Mouse (Mus musculus): ENCODE data around the gene Aak1.
"Not testable (repeated sequence)": the region's sequence is repeated elsewhere in the genome, so short reads cannot be mapped to it uniquely, and the experiment has no call there.

Gene Aak1

GRCm38 (mm10) chr6:86839089-86839488 lies 10.2 kb upstream of the Aak1 start:
- DNase-seq (ENCODE audit: low spot score in 2 of 2), result no peak

GRCm38 (mm10) chr6:86841949-86842348 lies 7.4 kb upstream of the Aak1 start:
- no peak for DNase-seq (ENCODE audit: low spot score in 2 of 2)

DNA sequence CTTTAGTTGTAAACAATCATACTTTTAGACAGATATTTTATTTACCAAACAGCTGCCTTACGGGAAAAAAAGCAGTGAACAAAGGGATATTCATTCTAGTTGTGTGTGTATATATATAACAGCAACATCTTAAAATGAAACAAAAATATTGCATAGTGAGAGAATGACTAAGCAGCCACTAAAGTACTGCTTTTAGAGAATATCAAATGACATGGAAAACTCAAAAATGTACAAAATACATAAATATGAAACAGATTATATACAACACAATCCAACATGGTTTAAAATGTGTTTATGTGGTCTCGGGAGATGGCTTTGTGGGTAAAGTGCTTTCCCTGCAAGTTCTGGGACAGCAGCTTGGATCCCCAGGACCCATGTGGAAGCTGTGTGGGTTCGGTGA lies 5.7 kb upstream of the Aak1 start:
- no peak for DNase-seq (ENCODE audit: low spot score in 2 of 2)

- no peak for DNase-seq (ENCODE audit: low spot score in 2 of 2)
Observed at GRCm38 (mm10) chr6:86846467-86846866, 2.9 kb upstream of the Aak1 start.

GRCm38 (mm10) chr6:86847816-86848215 lies 1.5 kb upstream of the Aak1 start:
- no peak for DNase-seq (ENCODE audit: low spot score in 2 of 2)

- DNase-seq (ENCODE audit: low spot score in 2 of 2), result no peak
Observed at GRCm38 (mm10) chr6:86848580-86848914, 770 bp upstream of the Aak1 start.

DNA sequence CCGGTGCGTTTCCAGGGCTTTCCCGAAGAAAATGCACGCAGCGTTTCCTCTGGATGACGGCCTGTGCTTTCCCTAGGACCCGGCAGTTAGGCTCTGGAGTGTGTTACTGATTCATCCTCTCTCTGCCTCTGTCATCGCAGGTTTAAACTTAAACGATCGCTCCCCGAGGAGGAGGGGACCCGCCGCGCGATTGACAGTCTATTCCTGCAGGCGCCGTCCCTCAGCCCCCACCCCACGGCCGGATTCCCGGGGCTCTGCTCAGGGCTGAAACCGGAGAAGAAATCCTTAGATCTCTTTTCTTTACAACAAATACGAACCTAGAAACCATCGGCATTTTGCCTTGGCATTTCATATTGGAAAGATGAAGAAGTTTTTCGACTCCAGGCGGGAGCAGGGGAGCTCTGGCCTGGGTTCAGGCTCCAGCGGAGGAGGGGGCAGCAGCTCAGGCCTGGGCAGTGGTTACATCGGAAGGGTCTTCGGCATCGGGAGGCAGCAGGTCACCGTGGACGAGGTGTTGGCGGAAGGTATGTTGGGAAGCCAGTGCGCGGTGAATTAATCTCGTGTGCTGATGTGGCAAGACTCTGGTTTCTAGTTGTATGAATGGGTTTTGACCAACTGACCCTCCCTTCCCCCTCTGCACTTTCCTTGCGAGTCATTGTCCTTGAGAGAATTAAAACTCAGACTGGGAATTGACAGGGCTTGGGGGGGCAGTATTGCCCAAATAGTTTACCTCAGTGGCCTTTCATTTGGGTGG lies 552 bp downstream of the Aak1 start:
- peak; percentile 74 to 79 for DNase-seq (ENCODE audit: low spot score in 2 of 2)

GRCm38 (mm10) chr6:86850588-86850987 lies 1.3 kb downstream of the Aak1 start:
- no peak for DNase-seq (ENCODE audit: low spot score in 2 of 2)

DNA sequence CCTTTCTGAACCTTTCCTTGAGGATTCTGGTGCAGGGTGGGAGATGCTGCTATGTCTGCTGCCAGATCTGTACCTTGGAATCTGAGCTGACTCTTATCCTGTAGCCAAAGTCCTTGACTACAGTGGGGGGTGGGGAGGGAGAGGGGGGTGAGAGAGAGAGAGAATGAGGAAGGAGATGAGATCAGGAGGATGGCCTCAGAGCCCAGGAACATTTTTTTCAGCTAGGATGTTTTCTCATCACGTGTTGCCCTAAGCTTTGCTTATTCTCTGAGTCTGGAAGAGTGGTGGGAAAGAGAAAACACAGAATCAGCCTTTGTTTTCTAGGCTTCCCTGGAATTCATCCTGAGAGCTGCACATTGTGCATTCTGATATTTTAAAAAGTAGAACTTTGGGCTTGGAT lies 2.2 kb downstream of the Aak1 start:
- DNase-seq (ENCODE audit: low spot score in 2 of 2), result no peak

GRCm38 (mm10) chr6:86853928-86854327 lies 4.6 kb downstream of the Aak1 start:
- no peak for DNase-seq (ENCODE audit: low spot score in 2 of 2)

- DNase-seq (ENCODE audit: low spot score in 2 of 2), result no peak
Observed at GRCm38 (mm10) chr6:86854941-86855340, 5.6 kb downstream of the Aak1 start.

- no peak for DNase-seq (ENCODE audit: low spot score in 2 of 2)
Observed at GRCm38 (mm10) chr6:86858606-86859005, 9.3 kb downstream of the Aak1 start.

DNA sequence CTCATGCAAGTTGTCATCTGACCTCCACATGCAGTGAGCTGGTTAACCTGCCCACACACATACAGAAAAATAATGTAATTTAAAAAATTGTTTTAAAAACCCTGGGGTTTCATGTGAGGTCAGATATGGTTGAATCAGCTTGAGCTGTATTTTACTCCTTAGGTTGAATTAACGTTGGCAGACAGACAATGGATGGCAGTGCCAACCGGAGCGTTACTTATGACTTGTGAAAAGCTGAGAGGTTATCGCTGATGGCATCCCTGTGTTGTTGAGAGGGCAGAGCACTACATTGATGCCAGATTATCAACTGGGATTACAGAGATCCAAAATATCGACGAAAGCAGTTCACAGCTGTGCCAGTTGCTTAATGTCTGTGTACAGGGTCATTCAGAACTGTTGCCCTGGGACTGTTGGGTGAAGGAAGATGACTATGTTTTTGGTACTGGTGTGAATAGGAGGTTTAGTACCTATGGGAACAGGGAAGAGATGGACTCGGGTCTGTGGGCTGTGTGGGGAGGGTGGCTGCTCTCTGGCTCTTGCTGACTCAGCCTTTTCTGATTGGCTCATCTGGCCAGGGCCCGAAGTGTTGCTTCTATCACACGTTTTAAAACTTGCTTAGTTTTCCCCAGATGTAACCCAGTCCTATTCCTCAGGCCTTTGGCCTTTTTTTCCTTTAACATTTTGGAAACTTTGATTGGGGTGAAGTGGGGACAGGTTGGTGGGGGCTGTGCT lies 11.6 kb downstream of the Aak1 start:
- DNase-seq (ENCODE audit: low spot score in 2 of 2), result no peak

DNA sequence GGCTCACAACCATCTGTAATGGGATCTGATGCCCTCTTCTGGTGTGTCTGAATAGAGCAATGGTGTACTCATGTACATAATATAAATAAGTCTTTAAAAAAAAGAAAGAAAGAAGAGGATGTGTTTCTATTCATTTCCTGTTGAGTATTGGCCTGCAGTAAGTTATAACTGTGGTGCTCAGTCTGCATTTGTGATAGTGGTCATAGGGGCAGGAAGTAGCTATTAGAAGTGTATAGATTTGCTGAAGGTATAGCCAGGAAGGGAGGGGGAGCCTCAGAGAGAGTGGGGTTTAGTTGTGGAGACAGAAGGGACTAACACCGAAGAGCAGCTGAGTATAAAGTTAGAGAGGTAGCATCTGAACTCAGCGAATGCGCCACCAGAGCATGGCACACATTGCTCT lies 15.0 kb downstream of the Aak1 start:
- DNase-seq (ENCODE audit: low spot score in 2 of 2), result no peak

- DNase-seq (ENCODE audit: low spot score in 2 of 2), result no peak
Observed at GRCm38 (mm10) chr6:86870335-86870734, 21.0 kb downstream of the Aak1 start.

DNA sequence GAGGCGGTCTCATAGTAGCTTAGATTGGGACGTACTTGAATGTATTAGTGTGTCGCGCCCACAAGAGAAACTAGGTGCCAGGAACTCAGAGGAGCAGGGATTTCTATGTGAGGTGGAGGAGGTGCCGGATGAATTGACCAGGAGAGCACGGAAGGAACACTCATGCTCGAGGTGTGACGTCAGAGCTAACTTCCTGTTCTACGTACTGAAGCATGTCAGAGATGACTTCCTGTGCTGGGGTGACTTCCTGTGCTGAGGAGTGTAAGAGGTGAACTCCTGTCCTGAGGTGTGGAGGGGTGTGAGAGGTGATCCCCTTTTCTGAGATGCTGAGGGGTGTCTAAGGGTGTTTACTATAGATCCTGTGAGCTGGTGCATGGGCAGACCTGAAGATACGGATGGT lies 22.5 kb downstream of the Aak1 start:
- no peak for DNase-seq (ENCODE audit: low spot score in 2 of 2)

- peak; percentile 43 to 53 for DNase-seq (ENCODE audit: low spot score in 2 of 2)
Observed at GRCm38 (mm10) chr6:86874711-86875375, 25.5 kb downstream of the Aak1 start.

DNA sequence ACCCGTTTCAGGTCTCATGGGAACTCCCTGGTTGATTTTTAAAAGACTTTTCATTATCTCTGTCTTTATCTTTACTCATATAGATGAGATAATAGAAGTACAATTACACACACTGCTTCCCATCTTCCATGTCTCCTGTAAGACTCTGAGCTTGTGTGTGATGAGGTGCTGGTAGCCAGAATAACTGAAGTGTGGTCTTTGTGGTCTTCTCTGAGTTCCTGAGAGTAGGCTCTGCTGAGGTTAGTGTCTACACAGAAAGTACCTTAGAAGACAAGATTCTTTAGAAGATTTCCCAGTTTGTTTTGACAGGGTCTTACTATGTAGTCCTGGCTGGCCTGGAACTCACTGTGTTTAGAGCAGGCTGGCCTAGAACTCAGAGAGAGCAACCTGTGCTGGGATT lies 27.1 kb downstream of the Aak1 start:
- DNase-seq (ENCODE audit: low spot score in 2 of 2), result no peak

GRCm38 (mm10) chr6:86878656-86879055 lies 29.3 kb downstream of the Aak1 start:
- not testable (repeated sequence) for DNase-seq (ENCODE audit: low spot score in 2 of 2)

DNA sequence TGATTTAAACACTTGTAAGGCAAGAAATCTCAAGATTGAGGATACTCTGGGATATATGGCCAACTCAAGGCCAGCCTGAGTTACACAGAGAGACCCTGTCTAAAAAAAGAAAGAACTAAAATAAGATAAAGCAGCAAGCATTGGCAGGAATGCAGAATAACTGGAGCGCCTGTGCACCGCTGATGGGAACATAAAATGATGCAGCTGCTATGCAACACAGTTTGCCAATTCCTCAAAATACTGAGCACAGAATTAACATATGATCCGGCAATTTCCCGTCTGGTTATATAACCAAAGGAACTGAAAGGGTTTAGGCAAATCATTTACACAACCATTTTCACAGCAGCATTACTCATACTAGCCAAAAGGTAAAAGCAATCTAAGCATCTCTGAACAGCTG lies 30.0 kb downstream of the Aak1 start:
- peak; percentile 67 to 83 for DNase-seq (ENCODE audit: low spot score in 2 of 2)

- no peak for DNase-seq (ENCODE audit: low spot score in 2 of 2)
Observed at GRCm38 (mm10) chr6:86884230-86884629, 34.9 kb downstream of the Aak1 start.

DNA sequence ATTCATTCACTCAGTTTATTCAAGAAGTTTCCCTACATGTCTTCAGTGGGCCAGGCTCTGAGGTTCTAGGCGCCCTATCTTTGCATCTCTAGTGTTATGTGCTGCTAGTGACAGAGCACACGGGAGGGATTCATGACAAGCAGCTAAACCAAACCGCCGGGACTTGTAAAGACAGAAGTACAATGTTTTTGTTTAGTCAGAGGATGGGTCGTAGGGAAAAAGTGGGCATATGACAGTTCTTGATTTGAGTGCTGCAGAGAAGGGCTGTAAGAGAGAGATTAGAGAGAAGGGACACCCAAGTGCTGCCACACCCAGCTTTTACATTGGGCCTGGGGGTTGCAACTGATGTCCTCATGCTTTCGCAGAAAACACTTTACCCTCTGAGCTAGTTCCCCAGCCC lies 35.4 kb downstream of the Aak1 start:
- no peak for DNase-seq (ENCODE audit: low spot score in 2 of 2)
